Mouse (Mus musculus): Measurements from ENCODE around the gene Pik3r5. TPM values are rescaled to one million over a fixed set of nuclear protein-coding genes. Genes with fewer than 3 reads are reported as not detected.
A peak's percentile ranks its signal among the peaks of the same experiment; 100 is the strongest.

The Pik3r5 gene
- total RNA-seq, 2 experiments from 2014 or later, result 0.95 to 2.5 TPM

- DNase-seq, result no peak
Measured at GRCm38 (mm10) chr11:68484431-68484830, 52.5 kb downstream of the Pik3r5 start.

GRCm38 (mm10) chr11:68485206-68485942 lies 53.5 kb downstream of the Pik3r5 start:
- no peak for DNase-seq

GRCm38 (mm10) chr11:68486093-68486492 lies 54.2 kb downstream of the Pik3r5 start:
- no peak for DNase-seq

- DNase-seq, result no peak
Measured at GRCm38 (mm10) chr11:68487720-68488119, 55.8 kb downstream of the Pik3r5 start.

- DNase-seq, result no peak
Measured at GRCm38 (mm10) chr11:68488256-68488824, 56.4 kb downstream of the Pik3r5 start.

- no peak for DNase-seq
Measured at GRCm38 (mm10) chr11:68489236-68489635, 57.3 kb downstream of the Pik3r5 start.

- DNase-seq, result no peak
Measured at GRCm38 (mm10) chr11:68492592-68492991, 60.7 kb downstream of the Pik3r5 start.

- no peak for DNase-seq
Measured at GRCm38 (mm10) chr11:68493760-68494159, 61.8 kb downstream of the Pik3r5 start.

GRCm38 (mm10) chr11:68497081-68497480 lies 65.2 kb downstream of the Pik3r5 start:
- DNase-seq, result no peak

- no peak for DNase-seq
Measured at GRCm38 (mm10) chr11:68498517-68498916, 66.6 kb downstream of the Pik3r5 start.

GRCm38 (mm10) chr11:68498999-68499699 lies 67.2 kb downstream of the Pik3r5 start:
- no peak for DNase-seq

- DNase-seq, result no peak
Measured at GRCm38 (mm10) chr11:68500949-68501350, 69.0 kb downstream of the Pik3r5 start.

GRCm38 (mm10) chr11:68502408-68502807 lies 70.5 kb downstream of the Pik3r5 start:
- DNase-seq, result no peak

- peak in 1 of 2 experiments; percentile 22 for DNase-seq
Measured at GRCm38 (mm10) chr11:68502902-68503629, 71.1 kb downstream of the Pik3r5 start, which contains the start of gene Pik3r6. Pik3r6 (plus strand) TSS chr11:68503019.

GRCm38 (mm10) chr11:68504913-68505312 lies 73.0 kb downstream of the Pik3r5 start:
- DNase-seq, result no peak

- DNase-seq, result no peak
Measured at GRCm38 (mm10) chr11:68507246-68507645, 75.3 kb downstream of the Pik3r5 start.

- DNase-seq, result no peak
Measured at GRCm38 (mm10) chr11:68508619-68509018, 76.7 kb downstream of the Pik3r5 start.

GRCm38 (mm10) chr11:68509194-68509593 lies 77.3 kb downstream of the Pik3r5 start:
- no peak for DNase-seq

GRCm38 (mm10) chr11:68513969-68514368 lies 82.0 kb downstream of the Pik3r5 start:
- DNase-seq, result no peak

GRCm38 (mm10) chr11:68519362-68519761 lies 87.4 kb downstream of the Pik3r5 start:
- DNase-seq, result no peak

- DNase-seq, result no peak
Measured at GRCm38 (mm10) chr11:68519815-68520214, 87.9 kb downstream of the Pik3r5 start.

GRCm38 (mm10) chr11:68520439-68520838 lies 88.5 kb downstream of the Pik3r5 start:
- DNase-seq, result no peak

Data from adrenal gland, postnatal 36 days (tissue).